Mouse (Mus musculus): ENCODE results near the gene Bola3. TPM values are rescaled to one million over a fixed set of nuclear protein-coding genes. Genes with fewer than 3 reads are reported as not detected.
A peak's percentile ranks its signal among the peaks of the same experiment; 100 is the strongest.

The Bola3 gene
- 46.0 and 113 TPM in 2 replicates for polyA plus RNA-seq (2012; ENCODE audit: insufficient read depth, low replicate concordance)

- peaks cover 52% of the 10 kb centered on the region for H3K36me3 ChIP-seq (replicated peaks; ENCODE audit: low read length)
- H3K27me3 ChIP-seq (replicated peaks) = no peaks in the 10 kb centered on the region
- TF ChIP-seq FLI1 (IDR thresholded peaks at IDR 0.05; ENCODE audit: low read length) (no peak), GATA1 (IDR thresholded peaks at IDR 0.05; ENCODE audit: borderline replicate concordance, low read length) (no peak)
- peak within 1 kb of the TSS; percentile 95 for H3K4me3 ChIP-seq (replicated peaks)
- H3K9me3 ChIP-seq = no peaks in the 10 kb centered on the region
- H3K4me1 ChIP-seq = peaks cover 45% of the 10 kb centered on the region
Measured at GRCm38 (mm10) chr6:83348873-83349272, at the start of gene Bola3. TSS of gene Bola3 (plus strand) at chr6:83349147.

- TF ChIP-seq FLI1 (IDR thresholded peaks at IDR 0.05; ENCODE audit: low read length) (no peak), GATA1 (IDR thresholded peaks at IDR 0.05; ENCODE audit: borderline replicate concordance, low read length) (no peak)
- Histone ChIP-seq H3K4me1 (peaks cover 12% of the 10 kb centered on the region), H3K36me3 (replicated peaks; ENCODE audit: low read length) (peaks cover 27% of the 10 kb centered on the region), H3K9me3 (no peaks in the 10 kb centered on the region), H3K4me3 (replicated peaks) (no peak overlapping the region), H3K27me3 (replicated peaks) (peaks cover 51% of the 10 kb centered on the region)
Measured at GRCm38 (mm10) chr6:83300447-83301229, 48.3 kb upstream of the Bola3 start.

DNA sequence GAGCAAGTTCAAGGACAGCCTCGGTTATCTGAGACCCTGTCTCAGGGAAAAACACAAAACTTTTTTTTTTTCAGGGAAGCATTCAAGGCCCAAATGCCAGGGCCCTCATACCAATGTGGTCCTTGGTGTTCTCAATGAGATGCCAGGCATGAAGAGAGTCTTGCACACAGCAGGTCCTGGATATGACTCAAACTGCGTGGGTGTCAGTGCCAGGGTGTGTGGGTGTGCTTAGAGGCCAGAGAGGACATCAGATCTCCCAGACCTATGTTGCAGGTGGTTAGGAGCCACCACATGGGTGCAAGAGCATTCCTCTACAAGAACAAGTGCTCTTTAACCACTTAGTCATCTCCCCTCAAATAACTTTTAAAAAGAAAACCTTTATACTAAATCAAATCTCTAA lies 47.7 kb upstream of the Bola3 start:
- Histone ChIP-seq H3K4me3 (replicated peaks) (no peak overlapping the region), H3K27me3 (replicated peaks) (peaks cover 46% of the 10 kb centered on the region), H3K9me3 (no peaks in the 10 kb centered on the region), H3K4me1 (peaks cover 12% of the 10 kb centered on the region), H3K36me3 (replicated peaks; ENCODE audit: low read length) (peaks cover 34% of the 10 kb centered on the region)
- TF ChIP-seq FLI1 (IDR thresholded peaks at IDR 0.05; ENCODE audit: low read length) (no peak), GATA1 (IDR thresholded peaks at IDR 0.05; ENCODE audit: borderline replicate concordance, low read length) (no peak)

DNA sequence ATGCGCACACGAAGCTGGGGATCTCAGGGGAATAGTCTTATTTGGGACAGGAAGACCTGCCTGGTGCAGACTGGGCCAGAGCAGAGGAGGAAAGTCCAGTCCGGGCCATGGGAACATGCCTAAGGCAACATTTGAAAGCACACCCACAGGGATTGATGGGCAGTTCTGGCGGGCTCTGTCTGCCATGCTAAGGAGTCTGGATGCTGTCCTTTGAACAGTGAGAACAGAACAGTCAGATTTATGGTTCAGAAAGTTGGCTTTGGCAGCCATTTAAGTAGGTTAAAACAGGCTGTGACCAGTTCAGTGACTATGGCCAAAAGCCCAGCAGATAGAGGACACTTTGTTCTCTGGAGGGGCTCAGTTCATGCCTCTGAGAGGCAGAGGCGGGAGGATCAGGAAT lies 46.7 kb upstream of the Bola3 start:
- Histone ChIP-seq H3K27me3 (replicated peaks) (peaks cover 36% of the 10 kb centered on the region), H3K9me3 (no peaks in the 10 kb centered on the region), H3K4me3 (replicated peaks) (no peak overlapping the region), H3K4me1 (peaks cover 12% of the 10 kb centered on the region), H3K36me3 (replicated peaks; ENCODE audit: low read length) (peaks cover 43% of the 10 kb centered on the region)
- TF ChIP-seq GATA1 (IDR thresholded peaks at IDR 0.05; ENCODE audit: borderline replicate concordance, low read length) (no peak), FLI1 (IDR thresholded peaks at IDR 0.05; ENCODE audit: low read length) (no peak)

DNA sequence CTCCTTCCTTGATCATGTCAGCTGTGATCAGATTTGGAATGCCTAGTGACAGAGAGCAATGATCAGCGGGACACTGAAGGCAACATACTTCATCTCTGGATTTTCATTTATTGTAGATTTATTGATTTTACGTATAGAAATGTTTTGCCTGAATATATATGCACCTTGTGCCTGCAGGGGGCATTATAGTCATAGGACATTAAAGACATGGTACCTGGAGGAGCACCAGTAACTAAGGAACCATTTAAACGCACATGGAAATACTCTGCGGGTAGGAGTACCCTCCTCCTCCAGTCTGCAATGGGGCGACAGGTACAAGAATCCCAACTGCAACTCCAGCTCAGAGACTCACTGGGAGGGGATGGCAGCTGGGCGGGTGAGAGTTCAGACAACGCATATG lies 39.9 kb upstream of the Bola3 start:
- no peaks in the 10 kb centered on the region for H3K9me3 ChIP-seq
- no peaks in the 10 kb centered on the region for H3K27me3 ChIP-seq (replicated peaks)
- no peak overlapping the region for H3K4me3 ChIP-seq (replicated peaks)
- peaks cover 21% of the 10 kb centered on the region for H3K4me1 ChIP-seq
- TF ChIP-seq GATA1 (IDR thresholded peaks at IDR 0.05; ENCODE audit: borderline replicate concordance, low read length) (no peak), FLI1 (IDR thresholded peaks at IDR 0.05; ENCODE audit: low read length) (no peak)
- H3K36me3 ChIP-seq (replicated peaks; ENCODE audit: low read length) = peaks cover 93% of the 10 kb centered on the region

DNA sequence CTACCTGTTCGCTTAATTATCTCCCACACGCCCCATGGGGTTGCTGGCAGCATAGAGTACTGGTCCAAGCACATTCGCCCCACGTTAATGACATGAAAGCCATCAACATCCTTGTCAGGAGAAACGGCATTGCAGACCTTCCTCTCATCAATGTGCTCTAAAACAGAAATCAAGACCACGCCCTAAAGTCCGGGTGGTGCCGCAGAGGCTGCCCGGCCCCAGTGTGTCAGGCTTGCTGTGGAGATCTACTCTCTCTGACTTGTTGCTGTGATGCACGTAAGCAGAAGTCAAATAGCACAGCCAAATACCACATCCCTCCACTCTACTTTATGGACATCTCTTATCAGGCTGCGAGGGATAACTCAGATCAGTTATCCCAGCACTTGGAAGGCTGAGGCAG lies 37.7 kb upstream of the Bola3 start:
- H3K4me1 ChIP-seq = peaks cover 43% of the 10 kb centered on the region
- TF ChIP-seq GATA1 (IDR thresholded peaks at IDR 0.05; ENCODE audit: borderline replicate concordance, low read length) (no peak), FLI1 (IDR thresholded peaks at IDR 0.05; ENCODE audit: low read length) (no peak)
- peaks cover 77% of the 10 kb centered on the region for H3K36me3 ChIP-seq (replicated peaks; ENCODE audit: low read length)
- no peaks in the 10 kb centered on the region for H3K9me3 ChIP-seq
- H3K27me3 ChIP-seq (replicated peaks) = no peaks in the 10 kb centered on the region
- H3K4me3 ChIP-seq (replicated peaks) = no peak overlapping the region

GRCm38 (mm10) chr6:83312021-83312420 lies 36.9 kb upstream of the Bola3 start:
- TF ChIP-seq FLI1 (IDR thresholded peaks at IDR 0.05; ENCODE audit: low read length) = no peak
- no peak for TF ChIP-seq GATA1 (IDR thresholded peaks at IDR 0.05; ENCODE audit: borderline replicate concordance, low read length)
- peaks cover 69% of the 10 kb centered on the region for H3K36me3 ChIP-seq (replicated peaks; ENCODE audit: low read length)
- H3K27me3 ChIP-seq (replicated peaks) = no peaks in the 10 kb centered on the region
- no peak overlapping the region for H3K4me3 ChIP-seq (replicated peaks)
- H3K4me1 ChIP-seq = peaks cover 51% of the 10 kb centered on the region
- no peaks in the 10 kb centered on the region for H3K9me3 ChIP-seq

GRCm38 (mm10) chr6:83312514-83312913 lies 36.4 kb upstream of the Bola3 start:
- H3K36me3 ChIP-seq (replicated peaks; ENCODE audit: low read length) = peaks cover 65% of the 10 kb centered on the region
- peaks cover 56% of the 10 kb centered on the region for H3K4me1 ChIP-seq
- peak overlapping the region; percentile 53 for H3K4me3 ChIP-seq (replicated peaks)

GRCm38 (mm10) chr6:83315293-83315692 lies 33.7 kb upstream of the Bola3 start:
- peaks cover 41% of the 10 kb centered on the region for H3K36me3 ChIP-seq (replicated peaks; ENCODE audit: low read length)
- no peaks in the 10 kb centered on the region for H3K27me3 ChIP-seq (replicated peaks)
- H3K4me3 ChIP-seq (replicated peaks) = peak overlapping the region; percentile 18
- TF ChIP-seq FLI1 (IDR thresholded peaks at IDR 0.05; ENCODE audit: low read length) (no peak), GATA1 (IDR thresholded peaks at IDR 0.05; ENCODE audit: borderline replicate concordance, low read length) (no peak)
- peaks cover 60% of the 10 kb centered on the region for H3K4me1 ChIP-seq
- no peaks in the 10 kb centered on the region for H3K9me3 ChIP-seq

More at GRCm38 (mm10) chr6:83312514-83312913, 36.4 kb upstream of the Bola3 start:
- H3K9me3 ChIP-seq = no peaks in the 10 kb centered on the region
- no peaks in the 10 kb centered on the region for H3K27me3 ChIP-seq (replicated peaks)
- TF ChIP-seq GATA1 (IDR thresholded peaks at IDR 0.05; ENCODE audit: borderline replicate concordance, low read length) = no peak
- TF ChIP-seq FLI1 (IDR thresholded peaks at IDR 0.05; ENCODE audit: low read length) = no peak

DNA sequence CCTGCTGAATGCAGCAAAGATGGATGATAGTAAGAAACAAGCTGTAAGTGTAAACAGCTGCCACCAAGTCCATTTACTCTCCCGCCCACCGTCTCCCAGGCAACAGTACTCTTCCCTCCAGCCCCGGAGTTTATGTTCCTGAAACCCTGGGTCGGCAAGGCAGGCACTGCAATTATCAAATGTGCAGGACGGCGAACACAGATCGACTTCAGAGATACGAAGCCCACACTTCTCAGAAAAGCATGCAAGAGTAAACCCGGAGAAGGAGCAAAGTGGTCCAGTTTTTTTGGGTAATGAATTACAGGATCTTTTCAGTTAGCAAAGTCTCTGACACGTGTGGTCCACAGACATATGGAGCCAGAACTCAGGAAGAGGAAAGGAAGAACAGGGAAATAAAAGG lies 32.9 kb upstream of the Bola3 start:
- H3K4me1 ChIP-seq = peaks cover 60% of the 10 kb centered on the region

More for the DNA sequence above, 32.9 kb upstream of the Bola3 start:
- Histone ChIP-seq H3K9me3 (no peaks in the 10 kb centered on the region), H3K4me3 (replicated peaks) (peak overlapping the region; percentile 99), H3K27me3 (replicated peaks) (no peaks in the 10 kb centered on the region), H3K36me3 (replicated peaks; ENCODE audit: low read length) (peaks cover 34% of the 10 kb centered on the region)
- no peak for TF ChIP-seq GATA1 (IDR thresholded peaks at IDR 0.05; ENCODE audit: borderline replicate concordance, low read length)
- TF ChIP-seq FLI1 (IDR thresholded peaks at IDR 0.05; ENCODE audit: low read length) = no peak

Measured in megakaryocyte, embryonic 14.5 days (primary cell).